Mouse (Mus musculus) liver, embryonic 14.5 days (tissue): Measurements from ENCODE around the gene Add3.

ENCODE experiments used
- CTCF ChIP-seq: IDR thresholded peaks from 2 replicates; pipeline ENCODE4 v1.5.1; 2016; ENCODE audit warnings: antibody characterized with exemption, low read depth, control low read depth
- EP300 ChIP-seq: IDR thresholded peaks from 2 replicates; pipeline ENCODE4 v1.6.1; 2016; ENCODE audit warnings: antibody characterized with exemption, low read depth

DNA sequence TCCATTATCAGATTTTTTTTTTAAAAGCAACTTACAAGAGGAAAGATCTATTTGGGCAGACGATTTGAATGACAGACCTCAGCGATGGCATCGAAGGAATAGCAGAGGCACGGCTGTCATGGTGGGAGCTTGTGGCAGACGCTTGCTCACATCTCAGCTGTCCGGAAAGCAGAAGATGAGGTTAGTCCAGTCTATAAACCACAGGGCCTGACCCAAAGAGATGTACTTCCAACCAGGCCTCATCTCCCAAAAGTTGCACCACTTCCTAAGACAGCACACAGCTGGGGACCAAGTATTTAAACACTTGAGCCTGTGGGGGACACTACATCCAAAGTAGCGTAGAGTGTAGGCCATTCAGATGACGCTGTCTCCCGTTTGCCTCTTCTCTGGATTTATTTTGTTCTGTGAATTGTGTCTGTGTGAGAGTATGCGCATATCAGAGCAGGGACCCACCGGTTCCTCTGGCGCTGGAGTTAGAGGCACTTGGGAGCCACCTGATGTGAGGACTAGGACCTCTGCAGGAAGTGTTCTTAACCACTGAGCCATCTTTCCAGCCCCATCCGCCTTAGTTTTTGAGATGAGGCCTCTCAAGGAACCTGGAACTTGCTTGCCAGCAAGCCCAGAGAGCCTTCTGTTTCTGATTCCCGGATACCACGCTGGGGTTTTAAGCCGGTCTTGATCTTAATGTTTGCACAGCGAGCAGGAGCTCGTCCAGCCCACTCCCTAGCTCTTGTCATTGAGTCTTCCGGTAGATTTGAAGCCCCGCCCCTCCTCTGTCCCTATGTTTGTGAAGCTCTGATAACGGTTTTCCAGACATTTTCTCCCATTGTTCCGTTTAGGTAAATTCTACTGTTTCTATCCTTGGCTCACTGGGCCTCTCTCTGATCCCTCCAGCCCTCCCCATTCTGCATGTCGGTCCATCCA, 156.3 kb downstream of the Add3 start:
- TF ChIP-seq CTCF (no peak), EP300 (no peak)
